Mouse (Mus musculus) forebrain, postnatal 0 days (tissue): ENCODE measurements around the gene Slc16a12. TPM values are rescaled to one million over a fixed set of nuclear protein-coding genes. Genes with fewer than 3 reads are reported as not detected.

Source experiments
- ATAC-seq: fragments of 200-750 bp; cut with Nextera tagmentation; 2 replicates; pipeline ENCODE4 v1.8.0; 2017; ENCODE audit warnings: mild to moderate bottlenecking, moderate library complexity
- DNase-seq: peaks from one replicate; pipeline ENCODE4 v3.0.0-alpha.2; 2015
- H3K27ac ChIP-seq: fragments of 300-500 bp; sonication (generic); 2 replicates; pipeline ENCODE4 v1.5.1; 2014; ENCODE audit warnings: low read depth, mild to moderate bottlenecking, antibody characterized with exemption, low read length, moderate library complexity, mixed read lengths
- H3K27me3 ChIP-seq: fragments of 300-500 bp; sonication (generic); 2 replicates; pipeline ENCODE4 v1.6.1; 2014; ENCODE audit warnings: mild to moderate bottlenecking, low read length, mixed read lengths; ENCODE audit not compliant: insufficient read depth
- H3K36me3 ChIP-seq: fragments of 300-500 bp; sonication (generic); 2 replicates; pipeline ENCODE4 v1.6.1; 2014; ENCODE audit warnings: mild to moderate bottlenecking, moderate library complexity; ENCODE audit not compliant: insufficient read depth
- H3K4me1 ChIP-seq: fragments of 300-500 bp; sonication (generic); 2 replicates; pipeline ENCODE4 v1.6.1; 2014; ENCODE audit warnings: antibody characterized with exemption; ENCODE audit not compliant: insufficient read depth
- H3K4me2 ChIP-seq: fragments of 300-500 bp; sonication (generic); 2 replicates; pipeline ENCODE4 v1.6.1; 2014; ENCODE audit warnings: low read depth, mild to moderate bottlenecking, moderate library complexity
- H3K4me3 ChIP-seq: fragments of 300-500 bp; sonication (generic); 2 replicates; pipeline ENCODE4 v1.5.1; 2014; ENCODE audit warnings: low read depth, low read length, mixed read lengths
- H3K9ac ChIP-seq: fragments of 300-500 bp; sonication (generic); 2 replicates; pipeline ENCODE4 v1.6.1; 2014; ENCODE audit warnings: mild to moderate bottlenecking
- H3K9me3 ChIP-seq: fragments of 300-500 bp; sonication (generic); 2 replicates; pipeline ENCODE4 v1.6.1; 2016; ENCODE audit warnings: low read length
- CTCF ChIP-seq: sonication (generic); IDR thresholded peaks from 2 replicates; pipeline ENCODE4 v1.5.1; 2016; ENCODE audit warnings: antibody characterized with exemption, control low read depth, low read depth
- WGBS: fragments of 180-500 bp; shearing (Covaris S2); extraction: QIAGEN DNeasy Blood & Tissue Kit; methylation state at CpG from one replicate; pipeline ENCODE4 v1.1.7; 2014; 5-methylcytosine and 5-hydroxymethylcytosine counted together
- polyA plus RNA-seq: library from polyadenylated mRNA; unstranded; fragments of >200 nt; fragmentation: Nextera tagmentation; extraction: Ambion mirVana; gene quantifications from 2 replicates; pipeline ENCODE4 v1.2.1, GENCODE M21; 2015
- total RNA-seq: library from RNA; depleted of rRNA; stranded (reverse); fragments of >200 nt; gene quantifications from 2 replicates; pipeline ENCODE4 v1.2.3, GENCODE M21; 2014; rRNA removed

Slc16a12 gene
- total RNA-seq (1.8 and 3.1 TPM in 2 replicates), polyA plus RNA-seq (1.4 and 2.8 TPM in 2 replicates)

GRCm38 (mm10) chr19:34746688-34747504, at the start of gene Slc16a12:
Slc16a12 (minus strand) TSS chr19:34747289.
- Histone ChIP-seq H3K36me3 (no peaks in the 10 kb centered on the region), H3K4me3 (peak within 1 kb of the TSS; percentile 55), H3K27ac (no peak within 1 kb of the TSS), H3K9ac (peak within 1 kb of the TSS; percentile 51), H3K9me3 (no peaks in the 10 kb centered on the region), H3K27me3 (peaks cover 12% of the 10 kb centered on the region; the same call in 1 of the 2 replicates), H3K4me1 (peaks cover 4% of the 10 kb centered on the region; the same call in 1 of the 2 replicates), H3K4me2 (peak within 1 kb of the TSS; percentile 99)
- 2% methylated on average over 59 of the region's 61 CpGs for WGBS
- DNase-seq (peak; percentile 13), ATAC-seq (peak; percentile 70)
- TF ChIP-seq CTCF: no peak

GRCm38 (mm10) chr19:34796396-34796795, 49.3 kb upstream of the Slc16a12 start:
- Histone ChIP-seq H3K9ac (no peak overlapping the region), H3K27ac (no peak overlapping the region), H3K36me3 (no peaks in the 10 kb centered on the region), H3K27me3 (no peaks in the 10 kb centered on the region), H3K4me3 (no peak overlapping the region), H3K4me1 (no peaks in the 10 kb centered on the region), H3K4me2 (no peak overlapping the region), H3K9me3 (no peaks in the 10 kb centered on the region)
- no peak for TF ChIP-seq CTCF
- ATAC-seq: no peak
- 84% methylated on average over 4 of the region's 4 CpGs for WGBS
- DNase-seq: no peak

GRCm38 (mm10) chr19:34782491-34782890, 35.4 kb upstream of the Slc16a12 start:
- 89% methylated on average over 2 of the region's 2 CpGs for WGBS
- H3K9me3 ChIP-seq: no peaks in the 10 kb centered on the region
- no peaks in the 10 kb centered on the region for H3K36me3 ChIP-seq
- TF ChIP-seq CTCF: no peak
- no peak overlapping the region for H3K27ac ChIP-seq
- H3K27me3 ChIP-seq: no peaks in the 10 kb centered on the region
- no peak for ATAC-seq
- H3K4me2 ChIP-seq: no peak overlapping the region
- H3K4me1 ChIP-seq: no peaks in the 10 kb centered on the region
- no peak overlapping the region for H3K4me3 ChIP-seq
- H3K9ac ChIP-seq: no peak overlapping the region
- DNase-seq: no peak

GRCm38 (mm10) chr19:34778993-34779392, 31.9 kb upstream of the Slc16a12 start:
- WGBS: 96% methylated on average over 1 of the region's 1 CpGs
- no peaks in the 10 kb centered on the region for H3K27me3 ChIP-seq
- no peak for DNase-seq
- H3K36me3 ChIP-seq: no peaks in the 10 kb centered on the region
- H3K9me3 ChIP-seq: no peaks in the 10 kb centered on the region
- ATAC-seq: no peak
- no peak overlapping the region for H3K27ac ChIP-seq
- no peak overlapping the region for H3K9ac ChIP-seq
- no peak overlapping the region for H3K4me2 ChIP-seq
- no peaks in the 10 kb centered on the region for H3K4me1 ChIP-seq
- no peak overlapping the region for H3K4me3 ChIP-seq
- TF ChIP-seq CTCF: no peak

- DNase-seq (no peak), ATAC-seq (no peak)
- no peaks in the 10 kb centered on the region for H3K4me1 ChIP-seq
- no peak overlapping the region for H3K4me2 ChIP-seq
- no peak overlapping the region for H3K27ac ChIP-seq
- no peak for TF ChIP-seq CTCF
- no peaks in the 10 kb centered on the region for H3K9me3 ChIP-seq
- no peaks in the 10 kb centered on the region for H3K27me3 ChIP-seq
- no peak overlapping the region for H3K9ac ChIP-seq
- no peaks in the 10 kb centered on the region for H3K36me3 ChIP-seq
- no peak overlapping the region for H3K4me3 ChIP-seq
Measured at GRCm38 (mm10) chr19:34778098-34778497, 31.0 kb upstream of the Slc16a12 start.

- Histone ChIP-seq H3K27ac (no peak overlapping the region), H3K9ac (no peak overlapping the region), H3K4me1 (no peaks in the 10 kb centered on the region), H3K9me3 (no peaks in the 10 kb centered on the region), H3K4me3 (no peak overlapping the region), H3K36me3 (no peaks in the 10 kb centered on the region), H3K27me3 (no peaks in the 10 kb centered on the region), H3K4me2 (no peak overlapping the region)
- DNase-seq: peak; percentile 78
- 25% methylated on average over 6 of the region's 6 CpGs for WGBS
- peak; percentile 50; the same call in 1 of the 2 replicates for ATAC-seq
- peak; percentile 83 for TF ChIP-seq CTCF
Measured at GRCm38 (mm10) chr19:34772775-34773174, 25.7 kb upstream of the Slc16a12 start.

GRCm38 (mm10) chr19:34770764-34771163, 23.7 kb upstream of the Slc16a12 start:
- no peak for TF ChIP-seq CTCF
- no peak for ATAC-seq
- Histone ChIP-seq H3K27ac (no peak overlapping the region), H3K36me3 (no peaks in the 10 kb centered on the region), H3K4me2 (no peak overlapping the region), H3K4me3 (no peak overlapping the region), H3K27me3 (no peaks in the 10 kb centered on the region), H3K9ac (no peak overlapping the region), H3K9me3 (no peaks in the 10 kb centered on the region), H3K4me1 (no peaks in the 10 kb centered on the region)
- no peak for DNase-seq
- 90% methylated on average over 6 of the region's 6 CpGs for WGBS
